Mouse (Mus musculus): Measurements from ENCODE around the gene Gm5105. TPM values are rescaled to one million over a fixed set of nuclear protein-coding genes. Genes with fewer than 3 reads are reported as not detected.

Gm5105 gene
- total RNA-seq, 2 experiments from 2014 or later = 1.2 to 2.0 TPM

DNA sequence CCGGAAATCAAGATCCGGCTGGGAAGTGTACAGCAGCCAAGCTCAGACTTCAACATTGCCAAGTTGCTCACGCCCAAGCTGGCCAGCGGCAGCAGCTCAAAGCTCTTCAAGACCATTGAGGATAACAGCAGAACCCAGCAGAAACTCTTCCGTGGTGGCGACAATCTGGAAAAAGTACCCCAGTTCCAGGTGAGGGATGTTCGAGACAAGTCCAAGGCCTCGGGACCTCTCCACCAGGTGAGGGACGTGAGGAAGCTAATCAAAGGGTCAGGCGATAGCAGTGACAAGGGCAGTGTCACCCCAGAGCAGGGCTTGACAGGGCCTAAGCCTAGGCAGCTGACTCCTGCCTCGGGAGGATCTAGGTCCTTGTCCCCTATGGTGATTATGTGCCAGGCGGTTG is 915 bp upstream of the Gm5105 start:
- peak; percentile 19 for DNase-seq

DNA sequence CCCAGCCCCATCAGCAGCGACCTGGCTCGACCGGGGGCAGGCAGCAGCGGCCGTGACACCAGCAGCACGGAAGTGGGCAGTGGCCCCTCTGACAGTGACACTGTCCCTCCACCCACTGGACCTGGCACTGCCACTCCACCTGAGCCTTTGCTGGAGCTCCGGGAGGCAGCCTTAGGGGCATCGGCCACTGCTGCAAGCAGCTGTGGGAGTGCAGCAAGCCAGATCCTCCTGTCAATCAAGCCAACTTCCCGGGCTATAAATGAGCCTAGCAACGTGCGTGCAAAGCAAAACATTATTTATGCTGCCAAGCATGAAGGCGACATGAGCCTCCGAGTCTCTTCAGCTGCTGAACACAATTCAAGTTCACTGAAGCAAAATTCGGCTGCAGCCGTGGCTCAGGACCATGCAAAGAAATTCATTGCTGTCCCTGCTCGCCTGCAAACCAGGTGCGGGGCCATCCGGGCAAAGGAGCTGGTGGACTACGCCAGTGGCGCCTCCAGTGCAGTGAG is 786 bp downstream of the Gm5105 start:
- DNase-seq = peak; percentile 68

DNA sequence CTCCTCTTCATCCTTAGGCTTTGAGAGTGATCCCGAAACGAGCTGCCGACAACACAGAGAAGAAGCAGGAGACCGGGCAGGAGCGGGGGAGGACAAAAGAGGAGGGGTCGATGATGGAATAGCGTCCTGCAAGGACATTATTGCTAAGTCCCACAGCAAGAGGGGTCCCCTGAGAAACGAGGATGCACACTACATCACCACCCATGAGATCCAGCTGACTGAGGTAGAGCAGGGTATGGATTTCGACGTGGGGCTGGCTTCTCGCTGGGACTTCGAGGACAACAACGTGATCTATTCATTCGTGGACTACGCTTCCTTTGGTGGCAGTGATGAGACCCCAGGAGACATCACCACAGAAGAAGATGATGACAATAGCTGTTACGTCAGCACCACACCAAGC is 1.3 kb downstream of the Gm5105 start:
- no peak for DNase-seq

DNA sequence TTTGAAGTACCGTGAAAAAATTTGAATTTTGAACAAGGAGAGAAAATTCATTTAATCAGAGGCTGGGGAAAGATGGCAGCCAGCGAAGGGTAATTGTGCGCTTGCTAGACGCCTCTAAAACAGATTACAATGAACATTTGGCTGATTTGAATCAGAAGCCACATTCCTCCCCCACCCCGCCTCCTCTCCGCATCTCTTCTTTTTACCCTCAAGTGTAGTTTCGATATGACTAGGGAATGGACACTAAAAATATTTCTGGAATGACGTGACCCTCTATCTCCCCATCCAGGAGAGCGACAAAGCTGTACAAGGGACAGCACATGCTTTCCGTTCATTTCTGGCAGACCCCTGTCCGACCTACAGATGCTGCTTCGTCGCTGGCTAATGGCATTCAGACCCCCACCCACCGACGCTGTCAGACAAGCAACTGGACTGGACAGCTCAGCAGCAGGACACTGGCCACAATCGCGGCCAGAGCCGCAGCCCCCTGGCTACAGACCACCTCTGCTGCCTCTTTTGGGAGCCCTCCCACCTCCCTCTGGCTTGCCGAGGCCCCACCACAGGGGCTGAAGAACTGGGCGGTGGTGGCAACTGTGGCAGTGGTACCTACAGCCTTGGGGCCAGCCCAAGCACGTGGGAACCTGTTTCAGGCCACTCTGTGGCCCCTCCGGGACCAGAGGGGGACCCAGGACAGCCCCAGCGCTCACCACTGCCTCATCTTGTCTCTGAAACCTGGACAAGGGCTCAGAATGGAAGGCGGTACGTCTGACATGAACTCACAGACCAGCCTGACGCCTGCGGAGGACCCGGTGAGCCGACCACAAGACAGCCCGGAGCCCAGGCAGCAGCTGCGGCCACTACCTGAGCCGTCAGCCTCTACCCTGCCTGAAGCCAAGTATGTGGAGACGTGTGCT is 2.2 kb downstream of the Gm5105 start, which contains the start of gene 1110002E22Rik:
TSS of gene 1110002E22Rik (plus strand) at position 321 of the 914 bp plus-strand sequence.
- DNase-seq = no peak

DNA sequence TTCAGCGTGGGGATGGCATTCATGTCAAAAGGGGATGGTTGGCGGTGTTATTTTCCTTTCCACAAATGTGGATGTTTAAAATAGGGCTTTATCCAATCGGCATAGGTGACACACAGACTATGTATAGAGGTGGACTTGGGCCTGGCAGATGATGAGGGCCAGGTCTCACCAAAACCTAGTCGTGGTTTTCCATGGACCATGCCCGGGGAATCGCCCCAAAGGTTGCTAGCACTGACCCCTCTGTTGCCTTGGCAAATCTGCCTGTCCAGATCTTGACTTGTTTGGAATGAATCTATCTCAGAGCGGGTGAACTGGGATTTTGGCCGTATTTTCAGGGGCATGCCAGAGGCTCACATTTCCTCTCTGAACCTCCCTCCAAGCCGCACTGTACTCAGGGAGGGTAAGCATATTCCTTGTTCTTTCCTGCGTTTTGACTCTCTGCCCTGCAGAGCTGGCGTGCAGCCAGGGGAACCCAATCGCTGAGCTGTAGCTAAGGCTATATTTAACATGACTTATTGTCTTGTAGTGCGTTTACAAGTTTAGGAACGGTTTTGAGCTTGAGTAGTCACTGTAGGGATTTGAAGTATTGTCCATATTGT is 3.4 kb downstream of the Gm5105 start:
- DNase-seq = peak; percentile 76

DNA sequence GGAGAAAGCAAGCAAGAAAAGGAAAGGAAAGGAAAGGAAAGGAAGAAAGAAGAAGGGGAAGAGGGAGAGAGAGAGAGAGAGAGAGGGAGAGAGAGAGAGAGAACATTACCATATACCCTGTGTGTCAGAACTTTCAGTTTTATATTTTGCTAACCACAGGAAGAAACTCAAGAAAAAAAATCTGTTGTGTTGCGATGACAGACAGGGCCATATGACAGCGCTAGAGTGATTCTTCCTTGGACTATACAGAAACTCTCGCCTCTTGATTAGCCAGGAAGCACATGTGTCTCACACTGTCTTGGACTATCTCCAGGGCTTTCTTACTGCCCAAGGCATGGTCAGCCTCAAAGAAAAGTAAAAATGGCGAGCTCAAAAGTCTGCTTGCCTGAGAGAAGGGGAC is 4.5 kb downstream of the Gm5105 start:
- DNase-seq = no peak

DNA sequence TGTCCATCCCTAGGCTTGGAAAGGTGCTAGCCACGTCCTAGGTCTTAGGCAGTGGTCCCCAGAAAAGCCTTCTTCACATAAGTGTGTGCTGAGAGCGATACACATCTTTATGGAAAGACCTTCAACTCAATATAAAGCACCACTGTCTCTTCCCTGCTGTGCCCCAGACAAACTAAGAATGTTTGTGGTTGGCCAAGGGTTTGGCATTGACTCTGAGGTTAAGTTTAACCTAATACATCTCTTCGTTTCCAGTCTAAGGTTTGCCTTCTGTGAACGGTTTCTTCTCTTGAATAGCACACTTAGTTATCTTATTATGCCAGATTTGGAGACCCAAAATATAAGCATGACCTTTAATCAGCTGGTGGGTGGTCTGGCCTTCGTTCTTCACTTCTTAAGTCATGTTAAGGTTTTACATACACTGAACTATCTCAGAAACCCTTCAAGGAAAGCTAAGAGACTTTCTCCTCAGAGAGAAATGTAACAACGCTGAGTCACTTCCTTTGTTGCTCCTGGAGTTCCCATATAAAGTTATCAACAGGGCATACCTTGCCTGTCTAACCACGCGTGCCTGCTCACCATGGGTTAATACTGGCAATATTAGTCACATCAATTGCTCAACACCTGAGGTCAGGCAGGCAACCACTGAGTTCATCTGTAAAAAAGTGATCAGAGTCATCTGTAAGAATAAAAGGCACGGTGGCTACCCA is 5.8 kb downstream of the Gm5105 start:
- no peak for DNase-seq

DNA sequence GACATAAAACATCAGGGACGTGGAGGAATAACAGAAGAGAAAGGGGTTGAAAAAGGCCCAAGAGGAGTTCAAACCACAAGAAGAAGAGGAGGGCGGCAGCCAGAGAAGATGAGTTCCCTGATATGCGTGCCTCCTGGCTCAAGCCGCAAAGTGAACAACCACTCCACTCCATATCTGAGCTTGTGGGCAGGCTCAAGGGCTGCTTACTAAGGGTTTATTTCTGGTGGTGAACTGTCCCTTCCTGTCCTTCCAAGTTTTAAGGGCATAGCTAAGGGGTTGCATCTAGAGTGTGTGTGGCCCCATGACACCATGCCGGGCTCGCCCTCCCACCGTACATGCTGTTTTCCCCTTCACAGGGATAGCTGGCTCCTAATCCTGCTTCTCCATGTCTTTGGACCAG is 6.8 kb downstream of the Gm5105 start:
- no peak for DNase-seq

DNA sequence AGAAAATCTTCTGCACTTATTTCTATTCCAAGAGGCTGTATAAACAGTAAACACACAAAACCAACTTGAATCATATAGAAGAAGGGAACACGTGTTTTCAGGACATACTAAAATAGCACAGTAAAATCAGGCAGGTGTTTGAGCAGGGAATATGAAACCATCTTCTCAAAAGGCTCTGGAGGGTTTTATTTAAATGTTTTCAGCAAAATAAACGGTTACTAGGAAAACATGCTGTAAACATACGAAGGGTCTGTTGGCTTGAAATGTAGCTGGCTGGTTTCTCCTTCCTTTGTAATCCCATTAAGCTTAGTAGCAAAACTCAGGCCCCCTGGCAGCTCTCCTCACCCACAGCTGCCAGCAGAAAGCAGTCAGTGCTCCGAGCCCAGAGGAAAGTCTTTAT is 9.0 kb downstream of the Gm5105 start:
- no peak for DNase-seq

DNA sequence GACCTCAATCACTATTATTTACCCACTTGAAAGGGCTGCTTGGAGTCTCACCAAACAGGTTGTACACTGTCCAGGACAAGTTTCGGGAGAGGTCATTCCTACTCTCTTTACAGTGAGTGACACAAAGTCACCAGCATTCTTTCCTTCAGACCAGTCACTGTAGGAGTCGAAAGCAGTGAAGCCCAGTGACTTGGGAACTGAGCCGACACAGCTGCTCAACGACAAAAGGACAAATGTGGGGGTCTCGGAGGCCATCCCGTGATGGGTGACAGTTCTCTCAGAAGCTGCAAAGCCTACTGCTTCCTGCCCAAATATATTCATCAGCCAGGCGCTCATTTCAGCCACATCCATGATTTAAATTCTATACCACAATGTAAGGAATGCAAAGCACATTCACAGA is 10.2 kb downstream of the Gm5105 start:
- no peak for DNase-seq

DNA sequence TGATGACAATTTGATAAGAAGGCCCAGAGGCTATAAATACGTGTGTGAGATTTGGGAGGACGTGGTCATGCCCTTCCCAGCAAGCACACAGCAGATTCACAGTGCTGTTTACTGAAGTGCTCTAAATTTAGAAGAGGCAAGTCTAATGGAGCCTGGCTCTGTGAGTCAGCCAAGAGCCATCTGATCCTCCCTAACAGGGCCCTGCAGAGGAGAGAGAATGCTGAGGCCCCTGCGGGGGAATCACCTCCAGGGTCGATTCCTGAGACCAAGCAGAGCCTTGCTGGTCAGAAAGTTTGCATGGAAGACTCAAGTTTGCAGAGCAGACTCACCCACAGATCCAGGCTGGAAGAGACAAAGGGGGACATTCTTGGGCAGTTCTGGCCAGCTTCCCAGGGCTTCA is 13.2 kb downstream of the Gm5105 start:
- DNase-seq = peak; percentile 53

DNA sequence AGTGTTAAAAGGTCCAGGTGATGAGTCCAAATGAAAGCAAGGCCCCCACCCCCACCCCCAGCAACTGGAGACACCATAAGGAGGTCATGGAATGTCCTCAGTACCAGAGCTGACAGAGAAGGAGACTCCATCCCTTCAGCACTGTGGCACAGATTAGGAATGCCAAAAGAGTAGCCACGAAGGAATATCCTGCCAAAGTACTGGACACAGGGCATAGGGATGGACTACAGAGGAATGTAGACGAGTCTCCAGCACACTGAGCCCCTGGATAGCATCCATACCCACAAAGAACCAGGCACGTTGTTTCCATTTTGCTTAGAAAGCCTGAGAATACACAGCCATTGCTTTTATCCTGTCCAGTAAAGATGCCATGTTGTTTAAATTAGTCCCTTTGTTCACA is 15.8 kb downstream of the Gm5105 start:
- no peak for DNase-seq

DNA sequence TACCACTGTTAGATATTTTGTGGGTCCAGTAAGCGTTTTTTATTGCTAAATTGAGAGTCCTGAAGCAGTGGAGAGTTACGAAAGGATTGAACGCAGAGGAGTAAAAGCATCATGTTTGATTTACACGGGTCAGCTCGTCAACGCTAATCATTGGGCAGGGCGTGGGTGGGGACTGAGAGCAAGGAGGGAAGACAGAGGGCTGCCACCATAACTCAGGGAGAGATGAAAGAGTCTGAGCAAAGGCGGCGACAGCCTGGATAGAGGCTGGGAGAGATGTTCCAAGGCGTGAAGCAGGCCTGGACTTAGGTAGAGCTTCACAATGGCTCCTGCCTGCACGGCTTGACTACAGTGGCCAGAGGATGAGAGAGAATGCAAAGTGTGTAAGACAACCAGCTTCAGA is 16.4 kb downstream of the Gm5105 start:
- DNase-seq = no peak

DNA sequence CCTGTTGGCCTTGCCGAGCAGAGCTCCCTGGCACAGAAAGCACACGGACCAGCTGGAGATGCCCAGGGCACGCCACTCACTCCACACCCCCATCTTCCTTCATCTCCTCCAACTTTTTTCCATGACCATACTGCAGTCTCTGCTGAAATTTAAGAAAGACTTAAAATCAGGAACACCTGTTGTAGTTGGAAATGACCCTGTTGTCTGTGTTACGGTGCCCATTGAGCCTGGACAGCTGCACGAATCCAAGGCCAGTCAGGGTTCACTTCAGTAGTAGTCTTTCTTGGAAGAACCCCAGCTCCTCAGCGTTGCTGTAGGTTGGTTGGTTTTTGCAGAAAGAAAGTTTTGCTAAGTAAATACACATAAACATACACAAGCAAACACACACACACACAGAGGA is 17.6 kb downstream of the Gm5105 start:
- DNase-seq = peak; percentile 44

DNA sequence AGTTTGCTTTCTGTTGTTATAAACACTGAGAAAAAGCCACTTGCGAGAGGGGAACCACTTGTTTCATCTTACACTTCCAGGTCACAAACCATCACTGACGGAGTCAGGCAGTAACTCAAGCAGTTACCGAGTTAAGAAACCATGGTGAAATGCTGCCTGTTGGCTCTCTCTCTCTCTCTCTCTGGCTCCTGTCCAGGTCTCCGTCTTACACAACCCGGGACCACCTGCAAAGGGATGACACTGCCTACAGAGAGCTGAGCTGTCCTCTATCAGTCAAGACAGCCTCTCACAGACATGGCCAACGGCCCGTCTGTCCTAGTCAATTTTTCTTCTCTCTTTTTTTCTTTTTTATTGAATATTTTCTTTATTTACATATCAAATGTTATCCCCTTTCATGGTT is 23.9 kb downstream of the Gm5105 start:
- no peak for DNase-seq

DNA sequence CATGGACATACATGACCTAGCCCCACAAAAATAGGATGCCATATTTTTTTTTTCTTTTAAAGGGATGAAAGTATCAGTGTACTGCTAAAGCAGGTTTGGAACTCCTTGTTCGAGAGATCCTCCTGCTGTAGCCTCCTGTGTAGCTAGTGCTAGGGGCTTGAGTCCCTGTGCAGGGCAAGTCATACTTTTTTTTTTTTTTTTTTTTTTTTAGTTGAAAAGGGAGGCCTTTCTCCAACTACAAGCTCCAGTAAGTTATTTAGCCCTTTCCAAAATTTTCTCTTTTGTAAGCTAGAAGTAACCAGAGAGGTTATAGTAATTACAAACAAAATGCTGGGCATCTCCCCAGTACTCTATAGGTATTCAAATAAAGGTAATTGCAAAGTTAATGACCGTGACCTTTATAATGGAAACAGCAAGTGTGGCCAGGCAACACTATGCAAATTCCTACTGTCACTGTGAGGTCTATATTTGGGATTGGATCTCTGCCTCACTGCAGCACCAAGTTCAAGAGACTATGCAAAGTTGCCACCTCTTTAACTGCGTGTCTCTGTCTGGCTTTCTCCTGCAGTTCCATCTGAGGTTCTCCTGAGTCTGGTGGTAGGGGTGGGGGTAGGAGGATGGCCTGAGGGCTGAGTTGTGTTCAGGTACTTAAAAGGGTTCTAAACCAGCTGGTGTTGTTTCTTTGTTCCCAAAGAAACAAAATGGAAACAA is 25.4 kb downstream of the Gm5105 start:
- no peak for DNase-seq

DNA sequence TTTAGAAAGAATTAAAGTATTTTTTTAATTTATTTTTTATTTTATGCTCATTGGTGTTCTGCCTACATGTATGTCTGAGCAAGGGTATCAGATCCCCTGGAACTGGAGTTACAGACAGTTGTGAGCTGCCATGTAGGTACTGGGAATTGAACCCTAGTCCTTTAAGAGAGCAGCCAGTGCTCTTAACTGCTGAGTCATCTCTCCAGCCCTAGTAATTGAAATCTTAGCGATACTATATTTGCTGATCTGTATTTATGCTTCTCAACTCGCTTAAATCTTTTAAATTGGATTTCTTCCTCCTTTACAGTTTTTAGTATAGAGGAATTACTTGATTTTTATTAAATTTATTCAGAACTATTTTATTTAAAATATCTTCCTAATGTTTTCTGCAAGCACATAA is 26.2 kb downstream of the Gm5105 start:
- no peak for DNase-seq

DNA sequence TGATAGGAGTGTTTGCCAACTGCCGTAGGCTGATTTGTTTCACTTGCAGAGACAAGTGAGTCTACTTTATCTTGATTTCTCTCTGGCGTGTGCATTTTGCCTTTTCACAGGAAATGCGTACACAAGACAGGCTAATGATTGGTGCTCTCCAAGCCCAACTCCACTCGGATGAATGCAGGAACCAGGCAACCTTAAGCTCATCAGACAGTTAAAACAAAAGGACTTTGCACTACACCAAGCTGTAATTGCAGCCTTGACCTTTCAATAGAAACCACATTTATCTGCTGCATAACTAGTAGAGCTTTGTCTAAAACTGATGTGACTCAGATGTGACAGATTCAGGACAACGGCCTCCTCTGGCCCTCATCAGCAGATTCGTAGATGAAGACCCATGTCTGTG is 33.2 kb downstream of the Gm5105 start:
- DNase-seq = no peak

DNA sequence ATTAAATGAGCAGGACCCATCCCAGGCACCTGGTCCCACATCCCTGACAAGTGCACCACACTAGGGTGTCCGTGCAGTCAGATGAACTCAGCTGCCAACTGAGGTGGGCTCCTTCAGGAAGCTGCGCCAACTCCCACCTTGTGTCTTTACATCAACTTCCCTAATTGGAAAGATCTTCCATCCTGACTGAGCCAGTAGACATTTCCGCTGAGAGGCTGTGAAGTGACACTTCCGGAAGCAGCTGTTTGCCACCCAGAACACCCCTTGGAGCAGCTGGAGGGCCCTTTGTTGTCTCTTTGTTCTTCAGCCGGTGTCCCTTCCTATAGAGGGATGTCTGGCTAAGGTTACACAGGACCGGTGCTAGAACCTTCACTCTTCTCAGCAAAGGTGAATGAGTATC is 36.6 kb downstream of the Gm5105 start:
- no peak for DNase-seq

DNA sequence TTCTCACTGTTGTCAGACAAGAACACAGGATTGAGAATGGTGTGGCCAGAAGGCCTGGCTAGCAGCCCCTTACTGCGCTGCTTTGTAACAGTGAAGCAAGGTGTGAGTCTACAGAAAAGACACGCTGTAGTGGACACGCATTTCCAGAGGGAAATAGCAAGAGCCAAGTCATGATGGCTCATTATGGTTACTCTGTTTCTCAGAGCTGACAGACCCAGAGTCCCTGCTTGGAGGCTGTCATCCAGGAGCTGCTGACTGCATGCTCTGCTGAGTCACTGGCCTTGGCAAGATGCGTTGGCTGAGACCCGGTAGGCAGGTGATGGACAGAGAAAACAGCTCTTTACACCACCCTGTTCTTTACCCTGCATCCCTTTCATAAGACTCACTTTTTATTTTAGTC is 37.8 kb downstream of the Gm5105 start:
- peak; percentile 73 for DNase-seq

DNA sequence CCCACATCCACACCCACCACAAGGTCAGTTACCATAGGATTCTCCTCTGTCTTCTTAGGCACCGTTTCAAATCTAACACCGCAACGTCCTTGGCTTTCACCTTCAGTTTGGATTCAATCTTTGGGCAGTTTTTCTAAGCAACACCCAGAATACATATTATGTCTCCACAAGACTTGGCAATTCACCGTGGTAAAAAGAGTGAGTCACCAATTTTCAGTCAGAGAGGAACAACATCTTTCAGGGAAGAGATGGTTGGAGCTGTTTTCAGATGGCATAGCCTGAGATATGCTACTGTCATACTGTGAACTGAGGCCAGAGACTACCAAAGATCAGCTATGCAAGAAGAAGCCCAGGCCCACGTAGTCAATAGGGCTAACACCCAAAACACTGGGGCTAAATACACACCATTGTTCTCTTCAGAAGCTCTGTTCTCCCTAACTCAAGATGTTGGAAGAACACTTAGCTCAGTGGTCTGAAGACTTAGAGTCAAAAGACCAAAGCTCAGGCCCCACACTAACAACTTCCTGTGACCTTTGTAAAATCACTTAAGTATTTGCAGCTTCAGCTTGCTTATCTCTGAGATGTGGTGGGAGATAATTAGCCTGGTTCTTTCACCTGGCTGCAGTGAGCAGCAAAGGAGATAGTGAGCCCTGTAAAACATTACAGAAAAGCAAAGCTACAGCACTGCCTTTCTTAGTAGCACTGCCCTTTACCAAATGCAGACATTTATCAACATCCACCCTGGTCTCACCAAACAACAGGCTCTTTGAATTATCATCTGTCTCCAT is 39.4 kb downstream of the Gm5105 start:
- no peak for DNase-seq

All from gastrocnemius, postnatal 25 days (tissue).